In the genomic region with DNA sequence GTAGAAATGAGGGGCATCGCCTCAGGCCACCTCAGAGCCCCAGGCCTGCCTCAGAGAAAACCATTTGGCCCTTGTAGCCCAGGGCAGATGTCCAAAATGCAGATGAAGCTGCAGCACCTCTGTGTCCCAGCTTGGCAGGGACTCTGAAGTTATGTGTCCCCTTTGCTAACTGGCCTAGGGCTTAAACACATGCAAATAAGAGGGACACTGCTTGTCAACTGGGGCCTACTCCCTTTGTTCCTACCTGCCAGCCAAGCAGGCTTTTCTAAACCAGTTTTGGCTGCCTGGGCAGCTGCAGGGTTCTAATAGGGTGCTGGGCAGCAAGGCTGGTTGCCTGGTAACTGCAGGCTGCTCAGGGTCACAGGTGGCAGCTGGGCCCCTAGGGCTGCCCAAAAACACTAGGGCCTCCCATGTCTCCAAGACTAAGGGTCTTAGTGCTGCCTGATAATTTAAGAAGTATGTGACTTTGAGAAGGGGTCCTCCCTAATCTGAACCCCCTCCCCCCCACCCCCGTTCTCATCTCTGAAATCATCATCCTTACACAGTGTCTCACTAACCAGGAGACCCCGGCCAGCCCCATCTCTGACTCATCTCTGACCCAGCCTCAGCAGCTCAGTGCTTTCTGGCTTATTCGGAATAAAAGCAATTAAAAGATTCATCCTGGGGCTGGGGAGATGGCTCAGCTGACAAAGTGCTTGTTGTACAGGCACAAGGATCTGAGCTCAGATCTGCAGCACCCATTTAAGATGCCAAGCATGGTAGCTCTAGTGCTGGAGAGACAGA, we compare ENCODE assay signal across 10 mouse cellular contexts.
DNase-seq lines count a peak whose midpoint lies in the region; ATAC-seq and TF ChIP-seq lines count a peak whose summit lies in the region.
"Had no signal": no experiment of that assay in that cellular context is flagged by ENCODE, and none has a peak within 500 bp of the region (broad histone marks: within the 10 kb centered on the region; RNA-seq: fewer than 3 reads in every experiment).

No protein-coding gene starts in this region.

- H3K4me3 ChIP-seq in forebrain, embryonic 14.5 days (ENCODE audit: low read depth, low read length), result no peak overlapping the region
- no peak overlapping the region for H3K4me3 ChIP-seq in kidney, embryonic 16.5 days (ENCODE audit: low read length)
- no peak overlapping the region for H3K4me3 ChIP-seq in gastrocnemius, adult 2 months
- H3K4me3 ChIP-seq: embryonic facial prominence, embryonic 15.5 days had no signal

- H3K4me1 ChIP-seq in forebrain, embryonic 14.5 days (ENCODE audit: control insufficient read depth, insufficient read depth, low read length), result peaks cover 37% of the 10 kb centered on the region
- peaks cover 10% of the 10 kb centered on the region for H3K4me1 ChIP-seq in kidney, embryonic 16.5 days (ENCODE audit: insufficient read depth, low read length)

- no peak overlapping the region; the same call in 1 of the 2 replicates for H3K9ac ChIP-seq in forebrain, embryonic 14.5 days (ENCODE audit: low read length)
- H3K9ac ChIP-seq in kidney, embryonic 16.5 days (replicated peaks; ENCODE audit: low read length), result no peak overlapping the region
- H3K9ac ChIP-seq: embryonic facial prominence, embryonic 15.5 days had no signal

- H3K9me3 ChIP-seq in forebrain, embryonic 14.5 days (replicated peaks; ENCODE audit: control insufficient read depth, low read length), result no peaks in the 10 kb centered on the region
- H3K9me3 ChIP-seq in kidney, embryonic 16.5 days (ENCODE audit: low read length), result no peaks in the 10 kb centered on the region
- H3K9me3 ChIP-seq: embryonic facial prominence, embryonic 15.5 days had no signal

- H3K36me3 ChIP-seq in forebrain, embryonic 14.5 days (ENCODE audit: control insufficient read depth, insufficient read depth, low read length), result no peaks in the 10 kb centered on the region
- H3K36me3 ChIP-seq in kidney, embryonic 16.5 days (ENCODE audit: insufficient read depth, low read length), result no peaks in the 10 kb centered on the region
- H3K36me3 ChIP-seq: embryonic facial prominence, embryonic 15.5 days had no signal

- H3K27me3 ChIP-seq in forebrain, embryonic 14.5 days (replicated peaks; ENCODE audit: control insufficient read depth, insufficient read depth, low read length), result no peaks in the 10 kb centered on the region; the same call in 1 of the 2 replicates
- H3K27me3 ChIP-seq in kidney, embryonic 16.5 days (ENCODE audit: insufficient read depth, low read length), result no peaks in the 10 kb centered on the region
- H3K27me3 ChIP-seq: embryonic facial prominence, embryonic 15.5 days had no signal

- peak; percentile 22 for DNase-seq in layer of hippocampus, adult 11-12 months (ENCODE audit: low spot score)
- DNase-seq in layer of hippocampus, postnatal 25 days (ENCODE audit: extremely low spot score in 1 of 2, low spot score in 1 of 2), result no peak
- DNase-seq in forebrain, embryonic 14.5 days (ENCODE audit: low spot score), result peak; percentile 88
- DNase-seq in neural tube, embryonic 10.5 days (ENCODE audit: extremely low spot score, low spot score), result peak; percentile 37
- DNase-seq in thymus, postnatal 25 days, result no peak
- DNase-seq in gastrocnemius, adult 2 months, result no peak
- no peak for DNase-seq in heart, postnatal 4 days
- DNase-seq: lung, postnatal 36 days had no signal

- TF ChIP-seq CTCF in gastrocnemius, adult 2 months (IDR thresholded peaks at IDR 0.05), result no peak

- intact Hi-C loops in gastrocnemius, adult 2 months (cut with DNase I), result no loop called here

- H3K27ac ChIP-seq in forebrain, embryonic 14.5 days (ENCODE audit: low read depth, low read length), result peak overlapping the region; percentile 10; the same call in 1 of the 2 replicates
- 0 out of 2 replicates have a peak overlapping the region, but pooled peaks have one; percentile 20 for H3K27ac ChIP-seq in kidney, embryonic 16.5 days (ENCODE audit: low read length)
- no peak overlapping the region for H3K27ac ChIP-seq in gastrocnemius, adult 2 months
- H3K27ac ChIP-seq: embryonic facial prominence, embryonic 15.5 days had no signal

- WGBS in forebrain, embryonic 14.5 days, result 21% methylated on average over 4 of the region's 4 CpGs
- whole genome bisulfite sequencing in kidney, embryonic 16.5 days, result 71% methylated on average over 4 of the region's 4 CpGs

- peak; percentile 89 for ATAC-seq in forebrain, embryonic 14.5 days
- ATAC-seq in kidney, embryonic 16.5 days (ENCODE audit: low FRiP score, low TSS enrichment), result peak; percentile 66; the same call in 1 of the 2 replicates

- H3K4me2 ChIP-seq in forebrain, embryonic 14.5 days (ENCODE audit: low read length), result no peak overlapping the region
- H3K4me2 ChIP-seq in kidney, embryonic 16.5 days (replicated peaks; ENCODE audit: low read depth, low read length), result no peak overlapping the region
- H3K4me2 ChIP-seq: embryonic facial prominence, embryonic 15.5 days had no signal

Comparison
In these comparisons a context has a peak if more than half of its experiments do, and no peak if none do; other contexts are left out.
1. DNase-seq: peak in layer of hippocampus, adult 11-12 months (single experiment), forebrain, embryonic 14.5 days (single experiment) and neural tube, embryonic 10.5 days (single experiment); none in layer of hippocampus, postnatal 25 days (0 of 2), thymus, postnatal 25 days (single experiment), gastrocnemius, adult 2 months (single experiment) and heart, postnatal 4 days (single experiment).